Mouse (Mus musculus): ENCODE measurements around the gene Klc1.

The Klc1 gene

DNA sequence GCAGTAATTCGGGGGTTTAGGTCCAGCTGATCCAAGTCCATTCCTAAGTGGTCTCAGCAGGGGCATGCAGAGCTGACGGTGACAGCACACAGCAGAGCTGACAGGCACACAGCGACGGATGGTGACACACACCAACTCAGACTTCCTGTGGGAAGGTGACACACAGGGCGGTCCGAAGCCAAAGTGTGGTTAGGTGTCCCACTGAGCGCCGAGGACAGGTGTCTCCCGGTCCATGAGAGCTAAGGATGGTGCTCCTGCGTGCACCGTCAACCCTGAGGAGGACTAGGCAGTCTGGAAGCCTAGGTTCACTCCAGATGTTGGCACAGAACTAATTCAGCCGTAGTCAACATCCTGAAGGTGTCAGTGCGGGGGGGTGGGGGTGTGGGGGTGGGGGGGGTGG is 53.4 kb downstream of the Klc1 start:
- no peak for DNase-seq (ENCODE audit: extremely low read depth, insufficient read length, low spot score)

DNA sequence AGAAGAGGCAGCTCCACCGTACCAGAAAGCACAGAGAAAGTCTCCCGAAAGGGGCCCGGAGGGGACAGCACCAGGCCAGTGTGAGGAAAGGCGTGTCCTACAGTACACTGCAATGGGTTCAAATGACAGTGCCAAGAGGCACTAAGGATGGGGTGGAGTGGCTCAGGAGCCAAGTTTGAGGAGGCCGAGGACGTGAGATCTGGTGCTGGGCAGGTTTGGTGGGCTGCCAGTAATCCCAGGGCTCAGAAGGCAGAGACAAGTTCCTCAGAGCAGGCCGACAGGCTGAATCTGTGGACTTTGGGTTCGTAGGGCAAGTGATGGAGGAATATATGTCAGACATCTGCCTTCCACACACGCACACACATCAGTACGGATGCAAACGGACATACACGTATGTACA is 54.0 kb downstream of the Klc1 start:
- DNase-seq (ENCODE audit: extremely low read depth, insufficient read length, low spot score): no peak

DNA sequence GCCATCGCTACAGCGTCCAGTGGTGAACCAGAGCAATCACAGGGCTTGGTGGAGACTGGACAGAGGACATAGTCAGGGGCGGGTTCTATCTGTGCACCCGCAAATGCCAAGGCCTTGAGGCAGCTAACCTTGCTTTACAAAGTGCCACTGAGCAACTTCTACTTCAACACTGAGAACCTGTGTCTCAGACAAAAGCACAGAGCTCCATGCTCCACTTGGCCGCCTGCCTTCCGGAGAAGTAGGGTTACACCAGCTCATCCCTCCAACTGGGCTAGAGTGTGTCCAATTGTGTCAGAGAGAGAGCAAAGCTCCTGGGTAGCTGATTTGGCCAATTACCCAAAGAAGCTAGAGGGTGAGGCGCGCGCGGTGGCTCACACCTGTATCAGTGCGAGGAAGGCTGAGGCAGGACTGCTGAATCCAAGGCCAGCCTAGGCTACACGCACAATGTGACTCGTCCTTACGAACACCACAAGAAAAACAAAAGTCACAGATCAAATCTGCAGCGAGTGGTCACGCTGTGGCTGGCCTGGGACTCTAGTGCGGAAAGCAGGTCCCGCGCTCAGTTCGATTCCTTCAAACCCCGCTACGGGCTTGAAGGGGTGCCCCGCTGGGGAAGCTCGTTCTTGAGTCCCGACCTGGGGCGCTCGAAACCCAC is 54.6 kb downstream of the Klc1 start:
- DNase-seq (ENCODE audit: extremely low read depth, insufficient read length, low spot score): no peak

DNA sequence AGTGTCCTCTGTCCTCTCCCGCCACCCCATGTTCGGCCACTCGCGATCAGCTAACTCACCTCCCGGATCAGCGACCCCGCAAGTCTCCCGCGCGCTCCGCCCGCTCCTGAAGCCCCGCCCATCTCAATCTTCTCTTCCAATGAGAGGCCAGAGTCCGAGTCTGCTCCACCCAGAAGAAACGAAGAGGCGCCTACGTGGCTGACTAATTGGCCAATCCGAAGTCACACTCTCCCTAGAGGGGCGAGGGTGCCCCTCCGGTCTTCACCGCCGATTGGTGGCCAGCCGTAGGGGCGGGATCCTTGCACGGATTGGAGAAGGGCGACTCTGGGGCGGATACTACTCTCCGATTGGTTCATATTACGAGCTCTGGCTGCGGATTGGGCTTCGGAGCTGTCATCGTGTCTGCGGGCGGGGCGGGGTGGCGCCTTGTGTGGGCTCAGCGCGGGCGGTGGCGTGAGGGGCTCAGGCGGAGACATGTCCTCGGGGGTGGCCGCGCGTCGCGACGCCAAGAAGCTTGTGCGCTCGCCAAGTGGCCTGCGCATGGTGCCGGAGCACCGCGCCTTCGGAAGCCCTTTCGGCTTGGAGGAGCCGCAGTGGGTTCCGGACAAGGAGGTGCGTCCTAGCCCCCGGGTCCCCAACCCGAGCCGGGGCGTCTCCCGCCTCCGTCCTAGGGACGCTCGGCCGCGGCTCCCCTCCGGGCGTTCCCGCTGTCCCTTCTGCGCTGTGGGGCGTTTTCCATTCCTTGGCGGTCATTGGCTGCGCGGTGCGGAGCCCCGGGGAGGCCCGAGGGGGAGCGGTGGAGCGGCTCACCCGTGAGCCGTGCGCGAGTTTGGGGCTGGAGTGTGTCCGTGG is 55.3 kb downstream of the Klc1 start, which contains the start of the genes Xrcc3 and Zfyve21:
Gene Xrcc3 (minus strand): TSS at position 108 of the 852 bp plus-strand sequence.
Gene Zfyve21 (plus strand): TSS at position 405 of the 852 bp plus-strand sequence.
- peak; percentile 99 for DNase-seq (ENCODE audit: extremely low read depth, insufficient read length, low spot score)

DNA sequence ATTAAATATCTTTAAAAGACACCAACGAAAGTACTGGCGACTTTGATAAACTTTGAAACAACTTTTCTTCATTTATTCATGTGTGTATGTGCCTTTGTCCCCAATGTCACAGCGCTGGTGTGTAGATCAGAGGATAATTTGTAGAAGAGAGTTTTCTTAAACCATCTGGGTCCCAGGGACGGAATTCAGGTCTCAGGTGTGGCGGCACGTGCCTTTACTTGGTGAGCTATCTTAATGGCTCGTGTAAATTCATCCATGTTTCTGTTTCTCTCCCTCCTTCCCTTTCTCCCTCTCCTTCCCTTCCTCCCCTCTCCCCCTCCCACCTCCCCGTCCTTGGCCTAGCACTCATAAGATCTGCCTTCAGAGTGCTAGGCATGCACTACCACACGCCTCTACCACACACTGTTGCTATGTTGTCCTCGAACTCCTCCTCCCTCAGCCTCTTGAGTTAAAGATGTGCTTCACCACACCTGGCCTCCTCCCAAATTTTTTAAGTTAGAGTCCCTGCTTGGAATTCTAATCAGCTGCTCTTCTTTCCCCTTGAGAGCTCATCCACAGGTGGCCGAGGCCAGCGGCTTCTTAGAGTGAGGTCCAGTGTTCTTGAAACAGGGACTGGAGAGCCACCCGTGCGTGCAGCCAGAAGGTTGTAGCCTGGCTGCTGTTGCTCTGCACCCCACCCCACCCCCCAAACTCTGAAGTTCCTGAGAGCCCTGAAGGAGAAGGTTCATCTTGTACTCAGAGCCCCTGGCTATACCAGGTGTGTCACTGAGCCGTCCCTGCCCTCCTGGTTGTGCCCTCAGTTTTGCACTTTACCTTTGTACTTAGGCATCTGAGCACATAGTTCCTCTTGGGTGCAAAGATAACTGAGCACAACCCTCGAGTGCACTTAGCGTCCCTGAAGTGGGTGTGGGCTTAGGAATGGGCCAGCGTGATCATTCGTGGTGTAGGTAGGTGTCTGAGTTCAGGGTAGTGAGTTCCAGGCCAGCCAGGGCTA is 56.4 kb downstream of the Klc1 start:
- DNase-seq (ENCODE audit: extremely low read depth, insufficient read length, low spot score): no peak

DNA sequence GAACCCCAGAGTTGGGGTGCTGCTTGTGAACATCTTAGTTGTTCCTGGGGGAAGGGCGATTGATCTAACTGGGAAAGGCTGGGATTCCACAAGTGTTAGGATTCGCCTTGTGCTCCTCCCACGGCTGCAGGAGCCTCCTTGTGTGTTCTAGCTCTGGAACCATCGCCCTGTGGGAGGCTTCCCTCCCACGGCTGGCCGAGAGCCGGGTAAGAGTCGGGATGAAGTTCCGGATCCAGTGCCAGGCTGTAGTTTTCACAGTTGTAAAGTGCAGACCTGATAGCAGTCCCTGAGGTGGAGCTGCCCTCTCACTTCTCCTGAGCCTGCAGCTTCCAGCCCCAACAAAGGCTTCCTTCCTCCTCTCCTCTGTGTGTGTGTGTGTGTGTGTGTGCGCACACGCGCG is 57.9 kb downstream of the Klc1 start:
- no peak for DNase-seq (ENCODE audit: extremely low read depth, insufficient read length, low spot score)

DNA sequence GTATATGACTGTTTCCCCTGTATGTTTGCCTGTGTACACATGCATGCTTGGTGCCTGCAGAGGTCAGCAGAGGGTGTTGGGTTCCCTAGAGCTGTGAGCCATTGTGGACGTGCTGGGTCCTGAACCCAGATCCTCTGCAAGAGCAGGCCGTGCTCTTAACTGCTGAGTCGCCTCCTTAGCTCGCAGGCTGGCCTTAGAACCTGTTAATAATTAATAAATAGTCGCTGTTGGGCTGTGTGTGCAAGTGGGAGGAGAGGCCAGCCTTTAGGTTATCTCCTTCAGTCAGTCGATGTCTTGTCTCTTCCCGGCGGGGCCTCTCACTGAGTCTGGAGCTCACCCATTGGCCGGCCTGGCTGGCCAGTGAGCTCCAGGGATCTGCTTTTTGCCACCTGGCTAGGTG is 58.3 kb downstream of the Klc1 start:
- DNase-seq (ENCODE audit: extremely low read depth, insufficient read length, low spot score): no peak

DNA sequence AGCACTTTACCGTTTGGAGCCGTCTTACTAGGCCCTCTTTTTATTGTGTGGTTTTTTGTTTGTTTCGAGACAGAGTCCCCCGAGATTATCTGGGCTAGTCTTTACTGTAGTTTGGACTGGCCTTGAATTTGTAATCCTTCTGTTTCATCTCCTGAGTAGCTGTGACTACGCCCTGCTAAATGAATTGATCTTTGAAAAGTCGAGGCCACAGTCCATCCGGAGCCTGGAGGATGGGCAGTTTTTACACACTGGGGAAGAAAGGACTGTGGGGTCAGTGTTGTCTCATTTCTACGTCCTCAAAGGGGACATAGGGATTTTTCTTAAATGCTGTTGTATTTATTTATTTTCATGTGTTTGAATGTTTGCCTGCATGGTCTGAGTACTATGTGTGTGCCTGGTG is 59.3 kb downstream of the Klc1 start:
- no peak for DNase-seq (ENCODE audit: extremely low read depth, insufficient read length, low spot score)

DNA sequence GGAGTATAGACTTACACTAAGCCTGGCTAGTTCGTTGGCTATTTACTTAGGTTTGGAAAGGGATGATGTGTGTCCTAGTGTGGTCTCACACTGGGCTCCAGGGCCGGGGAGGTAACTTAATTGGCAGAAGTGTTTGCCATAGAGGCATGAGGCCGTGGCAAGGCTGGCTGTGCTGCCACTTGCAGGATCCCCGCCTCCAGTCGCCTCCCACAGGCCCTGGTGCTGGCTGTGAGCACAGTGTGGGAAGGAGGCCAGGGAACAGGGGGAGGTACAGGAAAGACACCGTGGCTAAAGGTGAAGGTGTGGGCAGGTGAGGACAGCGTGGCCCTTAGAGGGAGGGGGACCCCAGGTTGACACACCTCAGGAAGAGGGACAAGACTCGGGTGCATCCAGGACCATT is 61.3 kb downstream of the Klc1 start:
- no peak for DNase-seq (ENCODE audit: extremely low read depth, insufficient read length, low spot score)

DNA sequence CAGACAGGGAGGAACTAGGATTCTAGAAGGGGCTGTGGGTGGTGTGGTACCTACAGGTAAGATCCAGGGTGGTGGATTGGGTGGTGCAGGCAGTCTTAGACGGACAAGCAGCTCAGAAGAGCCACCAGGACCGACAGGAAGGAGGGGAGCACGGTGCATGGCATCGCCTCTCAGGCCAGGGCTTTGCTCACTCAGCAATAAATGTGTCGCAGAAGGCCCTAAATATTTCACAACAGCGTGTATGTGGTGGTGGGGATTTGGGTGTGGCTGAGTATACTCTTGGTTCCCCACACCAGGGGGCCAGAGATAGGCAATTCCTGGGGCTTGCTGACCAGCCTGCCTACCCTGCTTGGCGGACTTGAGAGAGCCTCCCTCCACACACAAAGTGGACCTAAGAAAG is 62.1 kb downstream of the Klc1 start:
- DNase-seq (ENCODE audit: extremely low read depth, insufficient read length, low spot score): no peak

DNA sequence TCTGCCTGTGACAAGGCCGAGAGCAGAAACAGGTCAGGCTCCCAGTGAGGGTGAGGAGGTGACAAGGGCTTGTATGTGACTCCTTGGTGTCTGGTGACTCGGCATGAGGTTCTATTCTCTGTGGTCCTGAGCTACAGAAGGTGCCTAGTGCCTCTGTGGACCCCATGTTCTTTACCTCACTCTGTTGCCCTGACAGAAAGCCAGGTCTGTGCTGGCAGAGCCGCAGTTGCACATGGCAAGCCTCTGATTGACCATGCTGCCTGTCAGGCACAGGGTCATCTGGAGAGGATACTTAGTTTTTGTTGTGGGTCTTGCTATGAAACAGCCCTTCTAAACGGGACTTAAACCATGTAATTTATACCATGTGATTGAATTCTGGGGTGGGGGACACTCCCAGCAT is 63.3 kb downstream of the Klc1 start:
- DNase-seq (ENCODE audit: extremely low read depth, insufficient read length, low spot score): no peak

DNA sequence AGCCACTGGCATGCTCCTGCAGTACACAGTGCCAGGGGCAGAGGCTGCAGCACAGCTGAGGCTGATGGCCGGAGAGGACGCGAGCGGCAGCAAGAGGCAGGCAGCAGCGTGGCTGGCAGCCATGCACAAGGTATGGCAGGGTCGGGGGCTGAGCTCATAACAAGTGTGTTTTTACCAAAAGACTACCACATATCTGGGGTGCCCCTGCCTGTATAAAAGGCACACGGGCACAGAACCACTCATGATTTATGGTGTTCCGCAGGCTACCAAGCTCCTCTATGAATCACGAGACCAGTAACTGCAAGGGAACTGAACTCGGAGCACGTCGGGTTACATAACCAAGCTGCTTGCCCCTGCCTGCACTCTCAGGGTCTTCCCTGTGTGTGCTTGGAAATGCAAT is 68.9 kb downstream of the Klc1 start:
- no peak for DNase-seq (ENCODE audit: extremely low read depth, insufficient read length, low spot score)

DNA sequence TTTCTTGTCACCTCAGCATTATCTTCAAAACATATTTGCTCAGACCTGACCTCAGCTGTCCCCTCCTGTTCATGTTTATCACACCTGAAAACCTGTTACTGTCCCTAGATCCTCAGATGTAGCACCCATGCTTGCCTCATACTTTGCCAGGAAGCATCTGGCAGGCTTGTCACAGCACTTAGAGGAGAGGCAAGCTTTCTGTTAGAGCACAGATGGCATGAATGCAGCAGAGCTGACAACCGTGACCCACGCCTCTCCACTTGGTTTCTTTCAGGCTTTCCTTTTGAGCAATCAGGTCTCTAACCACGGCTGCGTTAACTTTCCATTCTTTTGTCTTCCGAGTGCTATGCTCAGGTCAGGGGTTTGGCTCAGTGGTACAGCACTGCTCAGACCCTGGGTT is 70.8 kb downstream of the Klc1 start:
- DNase-seq (ENCODE audit: extremely low read depth, insufficient read length, low spot score): no peak

DNA sequence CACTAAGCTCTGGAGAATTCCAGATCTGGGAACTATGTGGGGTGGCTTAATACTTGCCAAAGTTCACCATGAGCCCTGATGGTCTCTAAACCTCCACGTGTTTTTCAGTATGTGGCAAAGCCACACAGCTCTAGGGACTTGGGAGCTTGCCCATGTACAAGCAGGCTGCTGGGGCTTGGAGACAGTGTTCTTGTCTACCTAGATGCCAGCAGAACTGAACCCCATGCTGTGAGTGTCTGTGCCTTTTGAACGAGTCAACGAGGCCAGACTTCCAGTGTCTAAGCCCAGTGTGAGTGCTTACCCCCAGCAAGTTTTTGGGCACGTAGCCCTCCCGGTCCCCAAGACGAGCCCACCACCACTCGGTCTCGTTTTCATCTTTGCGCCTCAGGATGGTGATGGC is 71.3 kb downstream of the Klc1 start:
- DNase-seq (ENCODE audit: extremely low read depth, insufficient read length, low spot score): no peak

DNA sequence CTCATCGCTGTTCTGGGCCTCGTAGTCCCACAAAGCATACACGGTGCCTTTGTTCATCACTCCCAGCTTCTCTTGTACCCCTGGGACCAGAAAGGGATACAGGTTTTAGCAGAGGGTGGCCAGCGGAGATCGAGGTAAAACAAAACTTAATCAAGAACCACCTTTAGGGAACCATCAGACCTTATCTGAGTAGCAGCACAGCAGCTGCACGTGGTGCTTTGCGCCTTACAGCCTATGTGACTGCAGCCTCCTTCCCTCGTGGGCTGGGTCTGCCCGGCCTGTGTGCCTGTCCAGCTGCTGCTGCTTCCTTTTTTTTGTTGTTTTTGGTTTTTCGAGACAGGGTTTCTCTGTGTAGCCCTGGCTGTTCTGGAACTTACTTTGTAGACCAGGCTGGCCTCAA is 71.7 kb downstream of the Klc1 start:
- no peak for DNase-seq (ENCODE audit: extremely low read depth, insufficient read length, low spot score)

DNA sequence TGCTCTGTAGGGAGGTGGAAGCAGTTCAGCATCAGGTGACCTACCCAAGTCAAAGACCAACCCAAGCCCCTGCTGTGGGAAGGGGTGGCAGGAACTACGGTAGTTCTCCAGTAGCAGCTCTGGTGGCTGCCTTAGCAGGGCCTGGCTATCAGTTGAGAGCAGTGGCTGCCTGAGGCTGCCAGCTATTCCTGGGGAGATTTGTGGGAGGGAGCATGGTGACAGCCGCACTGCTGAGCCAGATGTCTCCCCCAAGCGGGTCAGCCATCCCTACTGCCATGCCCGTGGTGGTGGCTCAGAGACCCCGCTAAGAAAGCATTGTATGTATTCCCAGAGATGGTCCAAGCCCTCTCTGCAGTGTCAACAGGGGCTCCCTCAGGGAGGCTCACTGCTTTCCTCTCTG is 74.0 kb downstream of the Klc1 start:
- no peak for DNase-seq (ENCODE audit: extremely low read depth, insufficient read length, low spot score)

DNA sequence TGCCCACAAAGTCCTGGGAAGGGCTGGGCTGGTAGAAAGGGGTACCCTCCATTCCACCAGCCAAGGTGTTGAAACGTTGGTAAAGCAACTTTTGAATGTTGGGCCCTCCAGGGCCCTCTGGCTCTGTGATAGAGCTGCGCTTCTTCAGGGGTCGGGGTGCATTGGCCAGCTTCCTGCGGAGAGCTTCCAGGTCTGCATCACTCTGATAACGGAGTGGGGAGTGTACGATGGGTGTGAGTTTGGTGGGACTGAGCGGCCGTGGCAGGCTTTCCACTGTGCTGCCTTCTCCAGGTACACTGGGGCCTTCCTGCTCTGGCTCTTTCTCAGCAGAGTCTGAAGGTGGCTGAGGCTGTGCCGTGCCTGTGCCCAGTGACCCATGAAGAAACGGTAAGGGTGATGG is 74.8 kb downstream of the Klc1 start:
- no peak for DNase-seq (ENCODE audit: extremely low read depth, insufficient read length, low spot score)

DNA sequence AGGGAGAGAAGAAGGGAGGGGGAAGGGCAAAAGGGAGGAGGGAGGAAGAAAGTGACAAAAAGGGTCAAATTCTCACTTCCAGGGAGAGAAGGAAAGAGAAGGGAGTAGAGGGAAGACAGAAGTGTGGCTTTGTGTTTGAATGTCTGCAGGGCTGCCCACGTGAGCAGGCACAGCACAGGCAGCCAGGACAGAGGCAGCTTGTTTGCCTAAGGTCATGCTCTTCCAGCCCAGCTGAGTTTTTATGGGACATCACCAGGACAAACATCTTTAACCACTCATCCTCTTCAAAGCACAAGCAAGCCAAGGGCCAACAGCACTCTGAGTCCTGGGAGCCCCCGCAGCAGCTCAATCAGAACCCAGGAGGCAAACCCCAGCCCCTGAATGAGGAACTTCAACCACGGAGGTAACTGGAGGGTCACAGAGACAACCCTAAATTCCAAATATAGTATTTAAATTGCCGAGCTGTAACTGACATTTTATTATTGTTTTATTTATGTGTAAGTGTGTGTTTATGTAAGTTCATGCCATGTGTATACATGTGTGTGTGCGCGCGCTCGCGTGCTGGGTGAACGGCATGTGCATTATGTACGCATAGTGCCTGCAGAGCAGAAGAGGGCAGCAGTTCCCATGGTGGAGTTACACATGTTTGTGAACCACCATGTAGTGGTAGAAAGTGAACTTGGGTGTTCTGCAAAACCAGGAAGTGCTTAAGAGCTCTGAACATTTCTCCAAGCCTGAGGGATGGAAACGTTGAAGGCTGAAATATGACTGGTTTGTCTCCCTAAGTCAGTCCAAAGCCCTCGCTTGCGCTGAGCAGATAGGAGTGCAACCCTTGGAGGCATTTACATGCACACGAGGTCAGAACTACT is 84.2 kb downstream of the Klc1 start:
- DNase-seq (ENCODE audit: extremely low read depth, insufficient read length, low spot score): no peak

DNA sequence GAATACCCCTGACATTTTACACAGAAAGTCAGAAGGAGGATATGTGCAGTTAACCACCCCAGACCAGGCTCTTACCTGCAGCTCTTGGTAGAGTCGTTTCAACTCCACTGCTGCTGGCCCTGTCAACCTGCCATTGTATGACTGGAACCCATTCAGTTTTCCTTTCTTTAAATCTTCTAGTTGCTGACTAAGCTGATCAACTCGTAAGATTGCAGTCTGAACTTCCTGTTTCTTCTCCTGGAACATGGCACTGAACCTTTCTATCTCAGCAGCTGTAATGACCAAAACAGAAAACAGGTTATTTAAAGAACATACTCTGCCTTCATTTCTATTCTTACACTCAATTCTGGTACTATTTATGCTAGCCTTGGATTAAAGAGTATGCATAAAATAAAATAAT is 84.8 kb downstream of the Klc1 start:
- no peak for DNase-seq (ENCODE audit: extremely low read depth, insufficient read length, low spot score)

DNA sequence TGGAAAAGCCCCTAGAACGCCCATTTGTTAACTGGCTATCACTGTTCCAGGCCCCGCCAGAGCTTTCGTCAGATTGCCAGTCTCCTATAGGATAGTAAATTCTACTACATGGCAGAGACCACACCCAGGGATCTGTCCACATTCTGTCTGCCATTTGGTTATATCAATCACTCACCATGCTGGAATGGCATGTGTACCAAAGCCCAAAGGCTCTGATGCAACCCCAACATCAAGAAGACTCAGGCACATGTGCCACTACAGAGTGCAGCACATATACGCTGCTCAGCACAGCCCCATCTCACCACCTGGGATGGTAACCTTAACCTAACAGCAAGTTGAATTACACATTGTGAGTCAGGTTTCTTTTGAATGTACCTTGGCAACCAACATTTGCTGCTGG is 87.3 kb downstream of the Klc1 start:
- no peak for DNase-seq (ENCODE audit: extremely low read depth, insufficient read length, low spot score)

Measured in 3134 (cell line).